Mouse (Mus musculus) stomach, embryonic 15.5 days (tissue): ENCODE measurements at regions not wholly inside any gene's neighbourhood (a gene's known extent, or its start where the extent isn't known, plus 50 kb on each side); places are given as distances from the start of the nearest gene placed in this dataset.

Experiments
- ATAC-seq: fragments of 200-750 bp; cut with Nextera tagmentation; 2 replicates; pipeline ENCODE4 v1.8.0; 2017; ENCODE audit warnings: low read depth, moderate number of reproducible peaks, moderate TSS enrichment; ENCODE audit not compliant: insufficient read depth, low FRiP score
- H3K27ac ChIP-seq: fragments of 300-500 bp; sonication (generic); 2 replicates; pipeline ENCODE4 v1.5.1; 2015; ENCODE audit warnings: mild to moderate bottlenecking, inconsistent platforms
- H3K27me3 ChIP-seq: fragments of 300-500 bp; sonication (generic); replicated peaks from 2 replicates; pipeline ENCODE4 v1.6.1; 2015; ENCODE audit warnings: inconsistent platforms
- H3K36me3 ChIP-seq: fragments of 300-500 bp; sonication (generic); 2 replicates; pipeline ENCODE4 v1.6.1; 2015; ENCODE audit warnings: inconsistent platforms
- H3K4me1 ChIP-seq: fragments of 300-500 bp; sonication (generic); 2 replicates; pipeline ENCODE4 v1.6.1; 2015; ENCODE audit warnings: inconsistent platforms
- H3K4me2 ChIP-seq: fragments of 300-500 bp; sonication (generic); 2 replicates; pipeline ENCODE4 v1.6.1; 2015; ENCODE audit warnings: mild to moderate bottlenecking, inconsistent platforms
- H3K4me3 ChIP-seq: fragments of 300-500 bp; sonication (generic); replicated peaks from 2 replicates; pipeline ENCODE4 v1.5.1; 2015; ENCODE audit warnings: inconsistent platforms
- H3K9ac ChIP-seq: fragments of 300-500 bp; sonication (generic); 2 replicates; pipeline ENCODE4 v1.6.1; 2015; ENCODE audit warnings: inconsistent platforms
- H3K9me3 ChIP-seq: fragments of 300-500 bp; sonication (generic); 2 replicates; pipeline ENCODE4 v1.6.1; 2016; ENCODE audit warnings: inconsistent platforms
- WGBS: fragments of 180-500 bp; shearing (Covaris S2); methylation state at CpG from one replicate; pipeline ENCODE4 v1.1.7; 2015; 5-methylcytosine and 5-hydroxymethylcytosine counted together

GRCm38 (mm10) chr8:6648083-6648482 is 1542.9 kb upstream of the Slc10a2 start:
- no peak overlapping the region for H3K9ac ChIP-seq
- no peaks in the 10 kb centered on the region for H3K36me3 ChIP-seq
- no peaks in the 10 kb centered on the region for H3K27me3 ChIP-seq
- no peak overlapping the region for H3K4me2 ChIP-seq
- no peak for ATAC-seq
- H3K4me3 ChIP-seq, result no peak overlapping the region
- H3K4me1 ChIP-seq, result no peaks in the 10 kb centered on the region
- H3K9me3 ChIP-seq, result no peaks in the 10 kb centered on the region
- H3K27ac ChIP-seq, result no peak overlapping the region

GRCm38 (mm10) chr8:6645287-6645957 is 1540.3 kb upstream of the Slc10a2 start:
- Histone ChIP-seq H3K9me3 (no peaks in the 10 kb centered on the region), H3K4me2 (no peak overlapping the region), H3K27me3 (no peaks in the 10 kb centered on the region), H3K27ac (no peak overlapping the region), H3K9ac (no peak overlapping the region), H3K36me3 (no peaks in the 10 kb centered on the region), H3K4me1 (no peaks in the 10 kb centered on the region), H3K4me3 (no peak overlapping the region)
- ATAC-seq, result no peak
- WGBS, result 82% methylated on average over 5 of the region's 5 CpGs

- H3K36me3 ChIP-seq, result no peaks in the 10 kb centered on the region
- 85% methylated on average over 2 of the region's 2 CpGs for WGBS
These were observed 1539.2 kb upstream of the Slc10a2 start for GRCm38 (mm10) chr8:6644396-6644795.

GRCm38 (mm10) chr8:6627009-6627557 is 1521.9 kb upstream of the Slc10a2 start:
- Histone ChIP-seq H3K4me3 (no peak overlapping the region), H3K4me1 (no peaks in the 10 kb centered on the region), H3K9me3 (no peaks in the 10 kb centered on the region), H3K27me3 (no peaks in the 10 kb centered on the region), H3K27ac (no peak overlapping the region), H3K4me2 (no peak overlapping the region), H3K36me3 (no peaks in the 10 kb centered on the region), H3K9ac (no peak overlapping the region)
- ATAC-seq, result no peak
- WGBS, result 51% methylated on average over 8 of the region's 8 CpGs

More at GRCm38 (mm10) chr8:6644396-6644795, 1539.2 kb upstream of the Slc10a2 start:
- Histone ChIP-seq H3K9ac (no peak overlapping the region), H3K27me3 (no peaks in the 10 kb centered on the region), H3K4me2 (no peak overlapping the region), H3K9me3 (no peaks in the 10 kb centered on the region), H3K4me3 (no peak overlapping the region), H3K27ac (no peak overlapping the region), H3K4me1 (no peaks in the 10 kb centered on the region)
- no peak for ATAC-seq

- no peaks in the 10 kb centered on the region for H3K4me1 ChIP-seq
- no peak overlapping the region for H3K9ac ChIP-seq
- no peaks in the 10 kb centered on the region for H3K27me3 ChIP-seq
- H3K36me3 ChIP-seq, result no peaks in the 10 kb centered on the region
- H3K27ac ChIP-seq, result no peak overlapping the region
- no peaks in the 10 kb centered on the region for H3K9me3 ChIP-seq
- no peak for ATAC-seq
- no peak overlapping the region for H3K4me3 ChIP-seq
- H3K4me2 ChIP-seq, result no peak overlapping the region
- 76% methylated on average over 2 of the region's 2 CpGs for WGBS
These were observed 1503.7 kb upstream of the Slc10a2 start for GRCm38 (mm10) chr8:6608891-6609290.

GRCm38 (mm10) chr8:6606854-6607535 is 1501.8 kb upstream of the Slc10a2 start:
- Histone ChIP-seq H3K9ac (no peak overlapping the region), H3K27me3 (no peaks in the 10 kb centered on the region), H3K9me3 (no peaks in the 10 kb centered on the region), H3K4me3 (no peak overlapping the region), H3K4me1 (no peaks in the 10 kb centered on the region), H3K27ac (no peak overlapping the region), H3K4me2 (no peak overlapping the region), H3K36me3 (no peaks in the 10 kb centered on the region)
- no peak for ATAC-seq
- 36% methylated on average over 9 of the region's 9 CpGs for WGBS

- H3K9ac ChIP-seq, result no peak overlapping the region
- no peaks in the 10 kb centered on the region for H3K4me1 ChIP-seq
- ATAC-seq, result no peak
- no peak overlapping the region for H3K27ac ChIP-seq
- no peak overlapping the region for H3K4me3 ChIP-seq
- WGBS, result 72% methylated on average over 5 of the region's 5 CpGs
- H3K36me3 ChIP-seq, result no peaks in the 10 kb centered on the region
- H3K27me3 ChIP-seq, result no peaks in the 10 kb centered on the region
- no peak overlapping the region for H3K4me2 ChIP-seq
- H3K9me3 ChIP-seq, result no peaks in the 10 kb centered on the region
These were observed 1499.2 kb upstream of the Slc10a2 start for GRCm38 (mm10) chr8:6604232-6604804.

GRCm38 (mm10) chr8:6590146-6590545 is 1485.0 kb upstream of the Slc10a2 start:
- H3K4me2 ChIP-seq, result no peak overlapping the region
- H3K27me3 ChIP-seq, result no peaks in the 10 kb centered on the region
- no peak overlapping the region for H3K9ac ChIP-seq
- H3K4me3 ChIP-seq, result no peak overlapping the region
- no peaks in the 10 kb centered on the region for H3K9me3 ChIP-seq
- H3K27ac ChIP-seq, result no peak overlapping the region
- H3K36me3 ChIP-seq, result no peaks in the 10 kb centered on the region
- ATAC-seq, result no peak
- no peaks in the 10 kb centered on the region for H3K4me1 ChIP-seq

GRCm38 (mm10) chr8:6583337-6584096 is 1478.4 kb upstream of the Slc10a2 start:
- no peak overlapping the region for H3K4me2 ChIP-seq
- no peak overlapping the region for H3K9ac ChIP-seq
- 89% methylated on average over 6 of the region's 6 CpGs for WGBS
- no peaks in the 10 kb centered on the region for H3K27me3 ChIP-seq
- no peak for ATAC-seq
- no peaks in the 10 kb centered on the region for H3K9me3 ChIP-seq
- no peak overlapping the region for H3K4me3 ChIP-seq
- H3K4me1 ChIP-seq, result no peaks in the 10 kb centered on the region
- H3K36me3 ChIP-seq, result no peaks in the 10 kb centered on the region
- no peak overlapping the region for H3K27ac ChIP-seq

- H3K36me3 ChIP-seq, result no peaks in the 10 kb centered on the region
- WGBS, result 85% methylated on average over 3 of the region's 3 CpGs
- ATAC-seq, result no peak
- no peaks in the 10 kb centered on the region for H3K4me1 ChIP-seq
- no peak overlapping the region for H3K4me3 ChIP-seq
- no peak overlapping the region for H3K27ac ChIP-seq
- no peaks in the 10 kb centered on the region for H3K27me3 ChIP-seq
- no peaks in the 10 kb centered on the region for H3K9me3 ChIP-seq
- no peak overlapping the region for H3K4me2 ChIP-seq
- H3K9ac ChIP-seq, result no peak overlapping the region
These were observed 1477.6 kb upstream of the Slc10a2 start for GRCm38 (mm10) chr8:6582732-6583131.

- H3K4me3 ChIP-seq, result no peak overlapping the region
- H3K9me3 ChIP-seq, result no peaks in the 10 kb centered on the region
- no peaks in the 10 kb centered on the region for H3K36me3 ChIP-seq
- H3K4me1 ChIP-seq, result no peaks in the 10 kb centered on the region
- WGBS, result 67% methylated on average over 4 of the region's 4 CpGs
- H3K27me3 ChIP-seq, result no peaks in the 10 kb centered on the region
- ATAC-seq, result no peak
- no peak overlapping the region for H3K9ac ChIP-seq
- no peak overlapping the region for H3K4me2 ChIP-seq
- H3K27ac ChIP-seq, result no peak overlapping the region
These were observed 1472.9 kb upstream of the Slc10a2 start for GRCm38 (mm10) chr8:6577868-6578634.
